Mouse (Mus musculus) testis, adult 2 months (tissue): ENCODE measurements around the gene Scarf1.

Source experiments
- CTCF ChIP-seq: fragments of 200-500 bp; IDR thresholded peaks from 2 replicates; pipeline ENCODE4 v1.5.1; 2012; ENCODE audit warnings: low read depth, mild to moderate bottlenecking, inconsistent platforms, low read length, moderate library complexity; ENCODE audit not compliant: control insufficient read depth, insufficient read depth, insufficient replicate concordance
- POLR2A ChIP-seq: fragments of 200-500 bp; IDR thresholded peaks from 2 replicates; pipeline ENCODE4 v1.6.1; 2012; ENCODE audit warnings: low read depth, mild to moderate bottlenecking, inconsistent platforms, low read length, moderate library complexity; ENCODE audit not compliant: control insufficient read depth

- TF ChIP-seq CTCF (no peak), POLR2A (no peak)
These were observed 55.6 kb downstream of the Scarf1 start for GRCm38 (mm10) chr11:75568962-75569361.
